Mouse (Mus musculus) olfactory bulb, adult 2 months (tissue): ENCODE data around the gene Got1. TPM values are rescaled to one million over a fixed set of nuclear protein-coding genes. Genes with fewer than 3 reads are reported as not detected.
A peak's percentile ranks its signal among the peaks of the same experiment; 100 is the strongest.
"Not testable (repeated sequence)": the region's sequence is repeated elsewhere in the genome, so short reads cannot be mapped to it uniquely, and the experiment has no call there.

Experiments used
- H3K27ac ChIP-seq: fragments of 200-500 bp; 2 replicates; pipeline ENCODE4 v1.5.1; 2012; ENCODE audit warnings: low read depth, low read length; ENCODE audit not compliant: insufficient read depth
- H3K4me1 ChIP-seq: fragments of 200-500 bp; 2 replicates; pipeline ENCODE4 v1.6.1; 2012; ENCODE audit warnings: low read length; ENCODE audit not compliant: control insufficient read depth, insufficient read depth
- H3K4me3 ChIP-seq: fragments of 200-500 bp; 2 replicates; pipeline ENCODE4 v1.5.1; 2012; ENCODE audit warnings: mild to moderate bottlenecking, low read depth, low read length, moderate library complexity; ENCODE audit not compliant: insufficient read depth
- CTCF ChIP-seq: fragments of 200-500 bp; IDR thresholded peaks from 2 replicates; pipeline ENCODE4 v1.5.1; 2012; ENCODE audit warnings: low read depth, mild to moderate bottlenecking, low read length, moderate library complexity; ENCODE audit not compliant: insufficient read depth
- POLR2A ChIP-seq: fragments of 200-500 bp; IDR thresholded peaks from 2 replicates; pipeline ENCODE4 v1.6.1; 2012; ENCODE audit warnings: mild to moderate bottlenecking, low read depth, low read length, moderate library complexity; ENCODE audit not compliant: insufficient read depth
- WGBS: fragments of 180-500 bp; shearing (Covaris S2); methylation state at CpG from one replicate; pipeline ENCODE4 v1.1.7; 2018; 5-methylcytosine and 5-hydroxymethylcytosine counted together
- polyA plus RNA-seq: library from polyadenylated mRNA; stranded (reverse); fragments of >200 nt; gene quantifications from 2 replicates; pipeline ENCODE4 v1.2.4, GENCODE M21; 2012; ENCODE audit warnings: low replicate concordance; ENCODE audit not compliant: missing spikeins, insufficient read depth, insufficient read length

The Got1 gene
- polyA plus RNA-seq, 1 experiment, result not detected

DNA sequence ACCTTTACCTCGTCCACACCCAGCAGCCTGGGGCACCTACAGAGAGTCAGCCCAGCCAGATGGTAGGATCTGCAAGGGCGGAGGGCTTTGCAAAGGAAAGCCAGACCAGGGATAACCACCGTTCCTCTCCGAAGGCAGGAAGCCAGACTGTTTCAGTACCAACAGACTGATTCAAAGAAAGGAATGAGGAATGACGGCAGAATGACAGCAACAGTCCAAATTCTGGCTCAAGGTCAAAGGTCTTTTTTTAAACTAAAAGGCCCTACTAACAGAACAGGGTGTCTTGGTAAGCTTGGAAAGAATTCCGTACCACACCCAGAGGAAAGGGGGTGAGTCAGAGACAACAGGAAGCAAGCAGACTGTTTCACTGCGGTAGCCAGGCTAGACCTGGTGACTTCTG, 25.5 kb downstream of the Got1 start:
- H3K4me1 ChIP-seq, result no peaks in the 10 kb centered on the region; the same call in 1 of the 2 replicates
- TF ChIP-seq CTCF, result no peak
- no peak for TF ChIP-seq POLR2A
- no peak overlapping the region for H3K27ac ChIP-seq
- no peak overlapping the region for H3K4me3 ChIP-seq
- 82% methylated on average over 7 of the region's 7 CpGs for WGBS

DNA sequence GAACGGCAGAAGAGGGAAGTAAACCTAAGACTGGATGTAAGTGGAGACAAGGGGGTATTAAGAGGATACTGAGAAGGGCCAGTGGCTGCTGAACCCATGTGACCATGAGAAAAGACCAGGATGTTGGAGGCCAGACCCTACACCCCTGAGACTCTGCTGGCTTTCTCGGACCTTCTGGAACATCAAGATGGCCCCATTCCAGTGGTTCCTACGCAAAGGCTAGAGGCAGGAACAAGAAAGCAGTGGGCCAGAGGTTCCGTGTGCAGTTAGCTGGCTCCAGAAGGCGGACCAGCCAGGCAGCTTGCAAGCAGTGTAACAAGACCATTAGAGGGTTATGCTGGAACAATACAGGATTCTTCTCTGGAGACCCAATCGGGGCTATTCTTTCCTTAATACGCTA, 27.0 kb downstream of the Got1 start:
- WGBS, result 67% methylated on average over 7 of the region's 7 CpGs
- no peak overlapping the region for H3K27ac ChIP-seq
- H3K4me3 ChIP-seq, result no peak overlapping the region
- H3K4me1 ChIP-seq, result no peaks in the 10 kb centered on the region; the same call in 1 of the 2 replicates
- no peak for TF ChIP-seq CTCF
- TF ChIP-seq POLR2A, result no peak

DNA sequence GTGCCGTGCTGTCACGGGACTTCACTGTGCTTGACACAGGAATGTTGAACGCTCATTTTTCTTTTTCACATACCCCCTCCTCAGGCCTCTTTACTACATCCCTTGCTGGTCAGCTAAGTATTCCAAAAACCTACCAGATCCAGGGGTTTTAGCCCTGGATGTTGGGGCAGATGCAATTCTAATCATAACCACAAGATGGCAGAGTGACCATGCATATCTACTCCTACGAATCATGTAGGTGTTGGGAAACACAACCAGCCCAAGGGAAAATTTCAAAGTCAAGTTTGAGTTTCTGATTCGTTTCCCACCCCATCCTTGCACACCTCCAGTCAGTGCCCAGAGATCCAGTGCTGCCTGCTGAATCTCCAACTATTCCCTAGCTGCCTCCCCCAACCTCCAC, 28.6 kb downstream of the Got1 start:
- H3K4me1 ChIP-seq, result no peaks in the 10 kb centered on the region; the same call in 1 of the 2 replicates
- TF ChIP-seq CTCF (0 out of 2 replicates have a peak, but pooled peaks have one; percentile 29), POLR2A (no peak)
- 21% methylated on average over 5 of the region's 5 CpGs for WGBS

DNA sequence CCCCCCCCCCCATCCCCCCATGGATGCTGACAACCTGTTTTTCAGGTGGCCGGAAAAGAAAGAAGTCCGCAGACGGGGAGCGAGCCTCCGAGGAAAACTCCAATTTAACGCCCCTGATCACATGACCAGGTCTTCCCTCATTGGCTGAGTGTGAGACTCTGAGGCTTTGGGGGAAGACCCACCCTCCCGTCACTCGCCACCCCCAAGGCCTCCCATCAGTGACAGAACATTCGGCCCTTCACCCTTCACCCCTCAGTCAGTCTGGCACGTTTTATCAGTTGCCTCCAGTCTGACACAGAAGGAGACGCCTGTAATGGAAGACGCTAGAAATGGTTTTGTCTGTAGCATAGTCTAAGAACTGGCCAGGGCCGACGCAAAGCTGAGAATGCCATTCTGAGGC, 29.5 kb downstream of the Got1 start:
- no peak overlapping the region for H3K4me3 ChIP-seq
- TF ChIP-seq CTCF (no peak), POLR2A (no peak)
- H3K4me1 ChIP-seq, result no peaks in the 10 kb centered on the region; the same call in 1 of the 2 replicates
- 36% methylated on average over 14 of the region's 14 CpGs for whole genome bisulfite sequencing
- H3K27ac ChIP-seq, result no peak overlapping the region

More for the DNA sequence above, 28.6 kb downstream of the Got1 start:
- Histone ChIP-seq H3K27ac (no peak overlapping the region), H3K4me3 (no peak overlapping the region)

DNA sequence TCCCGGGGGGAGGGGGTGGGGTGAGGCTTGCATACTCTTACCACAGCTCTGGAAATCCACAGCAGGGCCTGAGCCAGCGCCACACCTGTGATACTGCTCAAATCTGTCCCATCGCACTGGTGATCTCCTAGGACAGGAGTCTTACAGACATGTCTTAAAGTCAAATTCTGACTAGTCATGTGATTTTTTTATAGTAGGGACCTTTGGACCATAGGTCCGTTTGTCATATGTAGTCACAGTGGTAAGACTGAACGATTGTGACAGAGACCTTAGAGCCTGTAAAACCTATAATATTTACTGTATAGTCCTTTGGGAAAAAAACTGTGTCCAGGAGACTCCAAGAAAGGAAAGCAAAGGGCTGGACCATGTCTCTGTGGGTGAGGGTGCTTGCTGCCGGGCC, 30.5 kb downstream of the Got1 start:
- Histone ChIP-seq H3K4me1 (no peaks in the 10 kb centered on the region; the same call in 1 of the 2 replicates), H3K4me3 (no peak overlapping the region), H3K27ac (no peak overlapping the region)
- WGBS, result 86% methylated on average over 6 of the region's 6 CpGs
- no peak for TF ChIP-seq POLR2A
- TF ChIP-seq CTCF, result no peak

DNA sequence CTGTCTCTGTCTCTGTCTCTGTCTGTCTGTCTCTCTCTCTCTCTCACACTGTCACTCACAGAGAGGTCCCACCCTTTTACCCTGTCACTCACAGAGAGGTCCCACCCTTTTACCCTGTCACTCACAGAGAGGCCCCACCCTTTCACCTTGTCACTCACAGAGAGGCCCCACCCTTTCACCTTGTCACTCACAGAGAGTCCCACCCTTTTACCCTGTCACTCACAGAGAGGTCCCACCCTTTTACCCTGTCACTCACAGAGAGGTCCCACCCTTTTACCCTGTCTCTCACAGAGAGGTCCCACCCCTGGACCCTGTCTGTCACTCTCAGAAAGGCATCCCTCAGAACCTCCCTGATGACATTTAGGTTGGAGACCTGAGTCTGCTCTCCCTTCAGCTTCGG, 31.1 kb downstream of the Got1 start:
- WGBS, result 83% methylated on average over 1 of the region's 1 CpGs

DNA sequence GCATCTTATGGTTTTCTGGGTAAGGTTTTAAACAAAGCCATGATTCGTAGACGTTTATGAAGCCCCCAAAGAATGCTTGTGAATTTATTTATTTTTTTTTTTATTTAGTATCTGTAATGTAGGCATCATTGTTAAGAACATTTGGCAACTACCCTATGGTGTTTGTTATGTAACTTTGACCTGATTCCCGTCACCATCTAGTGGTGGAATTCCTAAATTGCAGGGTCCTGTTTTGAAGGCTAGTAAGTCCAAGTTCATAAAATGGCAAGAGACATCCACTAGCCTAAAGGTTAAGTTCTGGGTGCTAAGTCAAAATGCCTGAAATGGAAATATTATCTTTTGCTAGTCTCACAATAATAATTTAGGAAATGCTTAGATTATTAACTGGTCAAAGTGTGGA, 37.0 kb downstream of the Got1 start:
- Histone ChIP-seq H3K4me3 (no peak overlapping the region), H3K27ac (no peak overlapping the region), H3K4me1 (peaks cover 2% of the 10 kb centered on the region; the same call in 1 of the 2 replicates)
- no peak for TF ChIP-seq CTCF
- TF ChIP-seq POLR2A, result no peak
- 54% methylated on average over 3 of the region's 3 CpGs for WGBS

More for the DNA sequence above, 31.1 kb downstream of the Got1 start:
- not testable (repeated sequence) for H3K4me1 ChIP-seq, H3K27ac ChIP-seq, H3K4me3 ChIP-seq

DNA sequence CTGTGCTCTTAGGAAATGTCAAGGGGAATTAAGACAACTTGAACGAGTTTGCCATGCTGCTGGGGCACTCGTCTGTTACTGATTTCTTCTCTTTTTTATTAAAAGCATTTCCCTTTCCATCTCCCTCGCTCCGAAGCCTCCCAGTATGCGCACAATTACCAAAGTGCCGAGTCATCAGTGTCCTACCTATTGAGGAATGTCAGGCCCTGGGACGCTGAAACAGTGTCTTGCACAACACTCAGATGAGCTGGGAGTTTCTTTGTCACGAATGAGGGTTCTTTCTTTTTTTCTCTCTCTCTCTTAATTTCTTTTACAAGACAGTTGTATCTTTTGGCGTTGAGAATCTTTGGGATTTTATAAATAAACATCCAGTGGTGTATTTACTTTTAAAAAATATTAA, 43.9 kb downstream of the Got1 start:
- WGBS, result 70% methylated on average over 9 of the region's 9 CpGs
- TF ChIP-seq POLR2A (no peak), CTCF (no peak)
- Histone ChIP-seq H3K4me1 (peaks cover 6% of the 10 kb centered on the region), H3K27ac (no peak overlapping the region), H3K4me3 (no peak overlapping the region)

DNA sequence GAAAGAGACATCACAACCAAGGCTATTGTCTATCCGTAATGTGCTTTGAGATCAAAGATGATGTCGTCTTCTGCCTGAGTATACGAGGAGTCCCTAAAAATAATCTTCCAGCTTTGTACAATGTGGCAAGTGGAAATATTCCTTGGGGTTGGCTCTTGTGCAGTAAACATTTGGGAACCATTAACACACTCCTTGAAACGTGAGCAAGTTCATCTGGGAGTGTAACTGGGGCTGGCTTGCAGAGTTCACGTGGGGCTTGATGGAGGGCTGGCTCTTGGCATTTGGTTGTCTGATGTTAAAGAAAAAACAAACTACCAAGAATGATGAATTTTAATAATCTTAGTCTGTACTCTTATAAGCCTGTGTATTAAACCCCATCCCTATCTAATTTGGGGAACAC, 45.0 kb downstream of the Got1 start:
- H3K4me1 ChIP-seq, result peaks cover 6% of the 10 kb centered on the region
- H3K27ac ChIP-seq, result no peak overlapping the region
- 76% methylated on average over 5 of the region's 5 CpGs for WGBS
- no peak overlapping the region for H3K4me3 ChIP-seq
- no peak for TF ChIP-seq CTCF

DNA sequence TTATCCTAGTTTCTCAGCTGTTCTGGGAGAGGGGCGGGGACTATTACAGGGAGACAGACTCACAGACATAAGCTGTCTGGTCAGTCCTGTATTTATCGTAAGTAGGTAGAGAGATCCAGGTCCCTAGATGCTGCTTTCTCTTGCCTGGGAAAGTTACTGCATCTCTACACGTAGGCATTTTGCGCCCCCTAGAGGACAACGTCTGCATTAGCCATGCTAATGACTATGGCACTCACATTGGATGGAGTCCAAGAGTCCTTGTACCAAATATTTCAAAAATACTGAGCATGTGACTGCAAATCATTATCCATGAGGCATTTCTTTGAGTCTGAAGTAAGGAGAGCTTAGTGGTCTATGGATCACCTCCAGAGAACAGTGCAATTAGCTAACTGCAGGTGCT, 45.5 kb downstream of the Got1 start:
- Histone ChIP-seq H3K27ac (no peak overlapping the region), H3K4me1 (peaks cover 6% of the 10 kb centered on the region), H3K4me3 (no peak overlapping the region)
- TF ChIP-seq POLR2A (no peak), CTCF (no peak)
- 18% methylated on average over 5 of the region's 5 CpGs for WGBS
